Mouse (Mus musculus): ENCODE results near the gene AC153137.1.
A peak's percentile ranks its signal among the peaks of the same experiment; 100 is the strongest.

DNA sequence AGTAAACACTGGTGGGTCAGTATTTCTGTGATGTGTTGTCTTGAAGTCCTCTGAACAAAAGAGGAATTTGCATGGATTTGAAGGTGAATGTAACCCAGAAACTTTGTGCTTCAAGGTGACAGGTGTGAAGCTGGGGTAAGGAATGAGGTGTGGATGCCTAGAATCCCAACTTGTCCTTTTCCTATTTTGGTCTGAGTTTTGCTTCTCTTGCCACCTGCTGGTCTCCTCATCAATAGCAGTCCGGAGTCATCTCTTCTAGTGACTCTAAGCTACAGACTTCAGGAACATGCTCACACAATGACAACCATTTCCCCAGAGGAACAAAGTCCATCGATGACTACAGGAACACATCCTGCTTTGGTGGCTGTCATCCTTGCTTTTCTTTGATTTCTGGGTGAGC, 46.9 kb downstream of the AC153137.1 start:
- TF ChIP-seq MAFK (IDR thresholded peaks at IDR 0.05; ENCODE audit: insufficient read depth, low read depth, low read length) (no peak), ZNF384 (IDR thresholded peaks at IDR 0.05; ENCODE audit: low read depth, low read length) (no peak), HCFC1 (IDR thresholded peaks at IDR 0.05; ENCODE audit: borderline replicate concordance, insufficient read depth, low read length) (no peak), CHD2 (IDR thresholded peaks at IDR 0.05; ENCODE audit: low read depth, low read length) (no peak), ZC3H11A (IDR thresholded peaks at IDR 0.05; ENCODE audit: borderline replicate concordance, low read depth, low read length) (0 out of 2 replicates have a peak, but pooled peaks have one; percentile 66)

All from ES-E14 (cell line).